Mouse (Mus musculus) ES-E14 (cell line): ENCODE results near the gene Dph2.

Experiments used
- HCFC1 ChIP-seq: IDR thresholded peaks from 2 replicates; pipeline ENCODE4 v1.6.1; 2012; ENCODE audit warnings: low read length, inconsistent platforms, borderline replicate concordance; ENCODE audit not compliant: insufficient read depth
- MAFK ChIP-seq: IDR thresholded peaks from 2 replicates; pipeline ENCODE4 v1.6.1; 2014; ENCODE audit warnings: mild to moderate bottlenecking, low read depth, low read length, inconsistent platforms; ENCODE audit not compliant: insufficient read depth
- ZC3H11A ChIP-seq: IDR thresholded peaks from 2 replicates; pipeline ENCODE4 v1.6.1; 2012; ENCODE audit warnings: low read depth, mild to moderate bottlenecking, inconsistent platforms, low read length, borderline replicate concordance
- ZNF384 ChIP-seq: IDR thresholded peaks from 2 replicates; pipeline ENCODE4 v1.6.1; 2012; ENCODE audit warnings: low read depth, low read length, inconsistent platforms

DNA sequence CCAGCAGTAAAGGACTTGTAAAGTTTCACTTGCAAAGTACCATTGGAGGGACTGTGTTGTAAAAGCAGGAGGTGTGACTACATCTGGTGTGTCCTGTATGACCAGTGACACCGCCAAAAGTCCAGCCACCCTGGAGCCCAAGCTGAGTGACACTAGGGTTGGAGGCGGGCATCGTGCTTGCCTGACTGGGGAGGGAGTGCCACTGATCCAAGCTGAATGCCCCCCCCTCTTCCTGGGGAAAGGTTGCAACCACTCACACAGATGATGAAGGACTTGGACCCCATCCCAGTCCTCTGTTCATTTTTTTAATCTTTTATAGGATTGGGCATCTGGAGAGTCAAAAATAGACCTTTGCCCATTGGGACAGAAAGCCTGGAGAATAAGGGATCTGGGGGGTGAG, 50.3 kb downstream of the Dph2 start:
- no peak for TF ChIP-seq MAFK
- TF ChIP-seq HCFC1: no peak
- TF ChIP-seq ZC3H11A: no peak
- TF ChIP-seq ZNF384: no peak
